Mouse (Mus musculus): ENCODE measurements around the gene Rad23b.
A peak's percentile ranks its signal among the peaks of the same experiment; 100 is the strongest.
"Not testable (repeated sequence)": the region's sequence is repeated elsewhere in the genome, so short reads cannot be mapped to it uniquely, and the experiment has no call there.

Gene Rad23b

GRCm38 (mm10) chr4:55349452-55350218 is at the start of gene Rad23b:
Rad23b (plus strand) TSS chr4:55350043.
- DNase-seq (ENCODE audit: low read depth, low spot score) = peak; percentile 100

DNA sequence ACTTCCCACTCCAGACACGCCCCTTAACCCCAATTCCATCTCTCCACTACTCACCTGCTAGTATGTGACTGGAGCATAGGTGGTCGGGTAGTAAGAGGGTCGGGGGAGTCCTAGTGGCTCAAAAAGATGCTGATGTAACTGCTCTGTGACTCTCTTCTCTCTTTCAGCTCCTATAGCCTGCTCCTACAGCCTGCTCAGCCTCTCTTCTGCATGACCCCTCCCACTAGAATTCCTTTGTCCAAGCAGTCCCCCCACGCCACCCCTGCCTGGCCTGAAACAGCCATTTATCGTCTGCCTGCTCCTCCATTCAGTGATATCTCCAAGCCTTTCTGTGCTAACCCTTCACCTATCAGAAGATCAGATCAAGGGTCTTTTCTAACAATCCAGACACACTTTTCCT is 45.7 kb upstream of the Rad23b start:
- DNase-seq (ENCODE audit: low read depth, low spot score) = no peak

- no peak for DNase-seq (ENCODE audit: low read depth, low spot score)
These were observed 43.2 kb upstream of the Rad23b start for GRCm38 (mm10) chr4:55306636-55307035.

DNA sequence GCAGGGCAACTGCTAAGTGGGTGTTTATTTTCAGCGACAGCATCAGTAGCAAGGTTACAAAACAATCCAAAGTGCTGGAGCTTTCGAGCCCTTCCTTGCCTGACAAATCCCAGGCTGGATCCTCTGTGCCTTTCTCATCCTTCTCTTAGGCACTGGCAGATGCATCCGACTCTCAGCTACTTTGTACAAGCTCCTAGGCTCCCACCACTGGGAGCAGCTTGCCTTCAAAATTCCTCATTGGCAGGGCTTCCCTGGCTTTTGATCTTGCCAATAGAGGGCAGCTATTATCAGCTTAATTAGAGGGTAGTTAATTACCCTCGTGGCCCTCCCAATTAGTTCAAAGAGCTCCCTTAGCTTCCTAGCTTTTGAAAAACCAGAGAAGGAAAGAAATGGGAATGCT is 33.1 kb upstream of the Rad23b start:
- DNase-seq (ENCODE audit: low read depth, low spot score) = no peak

- not testable (repeated sequence) for DNase-seq (ENCODE audit: low read depth, low spot score)
These were observed 31.5 kb upstream of the Rad23b start for GRCm38 (mm10) chr4:55318350-55318749.

DNA sequence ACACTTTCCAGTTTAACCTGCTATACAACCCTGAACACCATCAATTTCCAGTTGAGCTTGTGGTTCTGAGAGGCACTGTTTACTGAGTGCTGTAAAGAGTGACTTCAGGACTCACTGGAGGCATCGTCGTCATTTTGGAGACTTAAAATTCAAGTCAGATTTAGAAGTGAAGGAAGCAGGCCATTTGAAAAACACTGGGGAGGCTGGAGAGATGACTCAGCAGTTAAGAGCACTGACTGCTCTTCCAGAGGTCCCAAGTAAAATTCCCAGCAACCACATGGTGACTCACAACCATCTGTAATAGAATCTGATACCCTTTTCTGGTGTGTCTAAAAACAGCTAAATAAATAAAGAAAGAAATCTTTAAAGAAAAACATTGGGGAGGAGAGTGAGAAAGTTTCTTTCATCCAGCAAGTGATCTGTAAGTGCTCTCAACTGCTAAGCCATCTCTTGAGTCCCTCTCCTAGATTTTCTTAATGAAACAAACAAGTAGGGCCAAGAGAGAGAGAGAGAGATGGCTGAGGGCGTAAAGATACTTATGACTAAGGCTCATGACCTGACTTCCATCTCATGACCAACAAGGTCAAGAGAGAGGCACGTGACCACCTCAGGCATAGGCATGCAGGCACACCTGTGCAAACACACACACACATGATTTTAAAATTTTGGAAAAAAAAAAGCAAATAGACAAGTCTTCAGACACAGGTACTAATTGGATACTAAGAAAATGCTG is 23.9 kb upstream of the Rad23b start:
- DNase-seq (ENCODE audit: low read depth, low spot score) = no peak

- no peak for DNase-seq (ENCODE audit: low read depth, low spot score)
These were observed 22.3 kb upstream of the Rad23b start for GRCm38 (mm10) chr4:55327508-55327907.

GRCm38 (mm10) chr4:55328471-55328870 is 21.4 kb upstream of the Rad23b start:
- no peak for DNase-seq (ENCODE audit: low read depth, low spot score)

GRCm38 (mm10) chr4:55328928-55329327 is 20.9 kb upstream of the Rad23b start:
- DNase-seq (ENCODE audit: low read depth, low spot score) = not testable (repeated sequence)

DNA sequence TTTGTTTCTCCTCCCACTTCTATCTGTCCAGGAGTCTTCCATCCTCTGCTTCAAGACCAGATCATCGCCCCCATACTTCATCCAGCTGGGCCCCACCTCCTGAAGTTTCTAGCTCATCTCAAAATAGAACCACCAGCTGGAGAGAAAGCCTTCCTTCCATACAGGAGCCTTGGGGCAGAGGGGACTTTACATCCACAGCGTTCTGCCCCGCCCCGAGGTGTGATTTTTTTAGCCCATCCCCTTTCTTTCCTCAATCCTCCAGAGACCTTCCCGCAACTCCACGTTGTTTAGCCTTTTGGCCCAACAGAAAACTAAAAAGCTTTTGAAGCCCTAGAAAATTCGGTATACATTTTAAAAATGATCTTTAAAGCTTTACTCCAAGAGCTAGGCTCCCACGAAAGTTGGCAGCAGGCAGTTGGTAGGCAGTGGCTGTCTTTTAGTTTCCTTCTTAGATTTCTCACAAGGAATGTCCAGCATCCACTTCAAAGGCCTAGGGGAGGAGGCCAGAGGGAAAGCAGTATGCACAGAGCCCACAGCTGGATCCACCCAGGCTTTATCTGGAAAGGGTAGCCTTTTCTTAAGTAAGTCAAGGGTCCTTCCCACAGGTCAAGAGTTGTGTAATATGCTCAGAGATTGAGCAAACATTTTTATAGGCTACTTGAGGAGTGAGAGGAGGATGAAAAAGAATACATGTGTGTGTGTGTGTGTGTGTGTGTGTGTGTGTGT is 20.1 kb upstream of the Rad23b start:
- DNase-seq (ENCODE audit: low read depth, low spot score) = no peak

DNA sequence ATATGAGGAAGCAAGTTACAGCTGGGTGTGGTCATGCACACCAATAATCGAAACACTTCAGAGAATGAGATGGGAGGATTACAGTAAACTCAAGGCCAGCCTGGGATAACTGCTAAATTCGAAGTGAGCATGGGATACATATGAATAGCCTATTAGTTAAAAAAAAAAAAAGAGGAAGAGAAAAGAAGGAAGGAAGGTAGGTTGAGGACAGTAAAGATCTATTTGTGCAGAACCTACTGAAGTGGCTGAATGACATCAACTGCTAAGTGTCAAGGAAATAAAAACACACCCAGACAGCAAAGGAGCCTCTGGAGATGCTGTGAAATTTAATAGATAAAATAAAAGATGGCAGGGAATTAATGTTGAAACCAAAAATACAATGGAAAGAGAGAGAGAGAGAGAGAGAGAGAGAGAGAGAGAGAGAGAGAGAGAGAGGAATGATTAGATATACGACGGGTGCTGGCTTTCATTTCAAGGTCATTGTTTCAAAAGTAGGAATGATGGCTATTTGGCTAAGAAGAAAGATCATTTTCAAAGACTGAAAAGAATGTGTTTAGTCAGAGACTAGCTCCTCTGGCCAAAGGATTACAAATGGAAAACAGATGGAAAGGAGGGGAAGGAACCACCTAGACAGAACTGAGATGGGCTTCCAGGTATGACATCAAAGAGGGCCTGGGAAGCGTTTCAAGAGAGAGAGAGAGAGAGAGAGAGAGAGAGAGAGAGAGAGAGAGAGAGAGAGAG is 14.6 kb upstream of the Rad23b start:
- DNase-seq (ENCODE audit: low read depth, low spot score) = no peak

GRCm38 (mm10) chr4:55338905-55339304 is 10.9 kb upstream of the Rad23b start:
- no peak for DNase-seq (ENCODE audit: low read depth, low spot score)

DNA sequence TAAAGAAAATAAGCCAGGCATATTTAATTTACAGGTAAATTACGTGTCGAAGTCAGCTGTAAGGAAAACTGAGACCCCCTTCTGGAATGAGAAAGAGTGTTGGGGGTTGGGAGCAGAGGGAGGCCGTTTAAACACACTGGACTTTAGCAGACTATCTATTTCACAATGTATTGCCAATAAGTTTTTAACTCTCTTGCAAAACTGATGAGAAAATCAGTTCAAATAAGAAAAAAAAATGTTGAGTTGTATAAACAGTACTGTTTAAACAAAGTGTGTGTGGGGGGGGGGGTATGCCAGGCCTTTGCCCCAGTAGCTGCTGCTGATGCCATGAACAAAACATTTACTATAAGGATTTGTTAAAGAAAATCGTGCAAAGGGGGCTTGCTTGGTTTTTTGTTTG is 10.5 kb upstream of the Rad23b start:
- DNase-seq (ENCODE audit: low read depth, low spot score) = no peak

DNA sequence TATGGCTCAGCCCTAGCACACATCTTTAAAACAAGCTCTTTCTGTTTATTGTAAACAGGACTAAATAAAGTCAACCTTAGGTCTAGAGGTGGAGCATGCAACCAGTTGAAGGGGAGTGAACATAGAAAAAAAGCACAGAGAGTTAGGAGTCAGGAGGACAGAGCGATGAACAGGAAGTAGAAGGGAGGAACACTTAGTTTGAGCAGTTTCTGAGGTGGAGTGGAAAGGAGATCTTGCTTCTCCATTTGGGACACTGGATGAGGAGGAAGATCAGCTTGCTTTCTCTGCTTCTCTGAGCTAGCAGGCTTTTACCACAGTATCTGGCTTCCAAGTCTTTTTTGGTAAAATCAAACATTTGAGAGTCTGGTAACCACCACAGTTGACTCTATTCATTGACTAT is 8.0 kb upstream of the Rad23b start:
- no peak for DNase-seq (ENCODE audit: low read depth, low spot score)

DNA sequence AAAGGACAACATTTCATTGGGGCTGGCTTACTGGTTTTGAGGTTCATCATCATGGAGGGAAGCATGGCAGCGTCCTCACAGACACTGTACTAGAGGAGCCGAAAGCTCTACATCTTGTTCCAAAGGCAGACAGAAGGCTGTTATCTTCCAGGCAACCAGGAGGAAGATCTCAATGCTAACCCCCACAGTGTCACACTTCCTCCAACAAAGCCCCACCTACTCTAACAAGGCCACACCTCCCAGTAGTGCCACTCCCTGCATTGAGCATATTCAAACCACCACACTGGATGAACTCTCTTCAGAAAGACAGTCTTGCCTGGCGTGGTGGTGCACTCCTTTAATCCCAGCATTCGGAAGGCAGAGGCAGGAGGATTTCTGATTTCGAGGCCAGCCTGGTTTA is 7.2 kb upstream of the Rad23b start:
- DNase-seq (ENCODE audit: low read depth, low spot score) = peak; percentile 70

DNA sequence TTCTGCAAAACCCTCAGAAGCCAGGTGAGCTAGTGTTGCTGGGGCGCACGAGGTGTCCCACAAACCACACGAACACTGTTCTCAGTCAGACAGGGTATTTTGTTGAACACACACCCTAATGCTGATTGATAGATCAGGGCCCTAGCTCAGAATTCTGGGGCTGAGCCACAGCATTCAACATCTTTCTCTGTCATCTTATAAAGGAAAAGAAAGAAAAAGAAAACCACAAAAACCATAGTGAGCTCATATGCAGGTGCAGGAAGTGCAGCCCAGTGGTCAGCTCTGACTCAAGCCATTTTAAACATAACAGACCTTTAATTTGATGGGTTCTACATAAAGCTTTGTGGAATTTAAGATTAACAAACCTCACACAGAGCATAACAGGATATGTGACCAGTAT is 6.6 kb upstream of the Rad23b start:
- peak; percentile 58 for DNase-seq (ENCODE audit: low read depth, low spot score)

GRCm38 (mm10) chr4:55348759-55349451 is 938 bp upstream of the Rad23b start:
- DNase-seq (ENCODE audit: low read depth, low spot score) = no peak

DNA sequence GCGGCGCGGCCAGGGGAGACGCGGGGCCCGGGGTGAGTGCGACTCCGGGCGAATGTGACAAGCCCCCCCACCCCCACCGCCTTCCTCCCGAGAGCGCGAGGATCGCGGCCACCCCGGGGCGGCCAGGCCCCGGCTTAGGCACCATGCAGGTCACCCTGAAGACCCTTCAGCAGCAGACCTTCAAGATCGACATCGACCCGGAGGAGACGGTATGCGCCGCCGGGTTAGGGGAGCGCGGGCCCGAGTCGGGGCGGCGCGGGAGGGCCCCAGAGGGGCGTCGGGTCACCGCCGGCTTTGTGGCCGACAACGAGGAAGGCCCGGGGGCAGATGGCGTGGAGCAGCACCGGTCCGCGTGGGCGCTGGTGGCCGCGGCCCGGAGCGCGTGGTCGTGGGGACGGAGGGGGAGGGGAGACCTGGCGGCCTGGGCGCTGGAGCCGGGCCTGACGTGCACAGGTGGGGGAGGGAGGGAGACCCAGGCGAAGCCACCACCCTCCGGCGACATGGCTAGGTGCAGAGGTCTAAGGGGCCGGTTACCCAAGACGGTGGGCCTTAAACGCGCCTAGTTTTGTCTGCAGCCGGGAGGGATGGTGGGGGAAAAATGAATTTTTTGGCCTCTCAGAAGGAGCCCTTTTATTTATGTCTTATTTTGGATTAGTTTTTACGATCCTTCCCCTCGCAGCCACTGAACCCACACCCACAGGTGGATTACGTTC is 532 bp downstream of the Rad23b start:
- peak; percentile 80 for DNase-seq (ENCODE audit: low read depth, low spot score)

- DNase-seq (ENCODE audit: low read depth, low spot score) = no peak
These were observed 1.2 kb downstream of the Rad23b start for GRCm38 (mm10) chr4:55351037-55351436.

GRCm38 (mm10) chr4:55351860-55352259 is 2.0 kb downstream of the Rad23b start:
- DNase-seq (ENCODE audit: low read depth, low spot score) = no peak
